Mouse (Mus musculus) stomach, embryonic 15.5 days (tissue): ENCODE measurements at regions not wholly inside any gene's neighbourhood (a gene's known extent, or its start where the extent isn't known, plus 50 kb on each side); places are given as distances from the start of the nearest gene placed in this dataset.

Experiments used
- ATAC-seq: fragments of 200-750 bp; cut with Nextera tagmentation; 2 replicates; pipeline ENCODE4 v1.8.0; 2017; ENCODE audit warnings: low read depth, moderate number of reproducible peaks, moderate TSS enrichment; ENCODE audit not compliant: insufficient read depth, low FRiP score
- H3K27ac ChIP-seq: fragments of 300-500 bp; sonication (generic); 2 replicates; pipeline ENCODE4 v1.5.1; 2015; ENCODE audit warnings: mild to moderate bottlenecking, inconsistent platforms
- H3K27me3 ChIP-seq: fragments of 300-500 bp; sonication (generic); replicated peaks from 2 replicates; pipeline ENCODE4 v1.6.1; 2015; ENCODE audit warnings: inconsistent platforms
- H3K36me3 ChIP-seq: fragments of 300-500 bp; sonication (generic); 2 replicates; pipeline ENCODE4 v1.6.1; 2015; ENCODE audit warnings: inconsistent platforms
- H3K4me1 ChIP-seq: fragments of 300-500 bp; sonication (generic); 2 replicates; pipeline ENCODE4 v1.6.1; 2015; ENCODE audit warnings: inconsistent platforms
- H3K4me2 ChIP-seq: fragments of 300-500 bp; sonication (generic); 2 replicates; pipeline ENCODE4 v1.6.1; 2015; ENCODE audit warnings: mild to moderate bottlenecking, inconsistent platforms
- H3K4me3 ChIP-seq: fragments of 300-500 bp; sonication (generic); replicated peaks from 2 replicates; pipeline ENCODE4 v1.5.1; 2015; ENCODE audit warnings: inconsistent platforms
- H3K9ac ChIP-seq: fragments of 300-500 bp; sonication (generic); 2 replicates; pipeline ENCODE4 v1.6.1; 2015; ENCODE audit warnings: inconsistent platforms
- H3K9me3 ChIP-seq: fragments of 300-500 bp; sonication (generic); 2 replicates; pipeline ENCODE4 v1.6.1; 2016; ENCODE audit warnings: inconsistent platforms
- WGBS: fragments of 180-500 bp; shearing (Covaris S2); methylation state at CpG from one replicate; pipeline ENCODE4 v1.1.7; 2015; 5-methylcytosine and 5-hydroxymethylcytosine counted together

DNA sequence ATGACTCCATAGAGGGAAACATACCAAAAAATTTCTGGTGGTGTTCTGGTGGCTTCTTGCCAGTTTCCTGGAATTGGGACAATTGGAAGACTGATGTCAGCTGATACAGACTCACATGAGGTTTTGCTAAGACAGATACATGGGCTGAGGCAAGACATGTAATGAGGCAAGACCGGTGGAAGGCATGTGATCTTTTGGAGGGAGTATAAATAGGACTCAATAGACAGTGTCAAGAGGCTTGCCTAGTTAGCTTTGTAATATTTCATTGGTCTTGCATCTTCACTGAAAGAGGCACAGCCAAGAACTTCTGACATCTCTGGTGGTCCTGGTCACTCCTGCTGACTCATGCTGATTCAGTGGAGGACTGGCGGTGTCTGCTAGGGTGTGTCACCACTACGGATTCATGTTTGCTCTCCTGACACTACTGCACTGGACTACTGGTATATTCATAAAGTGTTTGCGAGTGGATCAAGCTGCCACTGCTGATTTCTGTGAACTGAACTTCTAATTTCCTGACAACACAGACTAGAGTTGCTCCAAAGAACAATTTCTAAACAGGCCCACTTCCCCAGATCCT, 697.7 kb upstream of the 4930444P10Rik start:
- Histone ChIP-seq H3K9ac (no peak overlapping the region), H3K4me1 (no peaks in the 10 kb centered on the region), H3K9me3 (no peaks in the 10 kb centered on the region), H3K4me2 (no peak overlapping the region), H3K27ac (no peak overlapping the region), H3K36me3 (no peaks in the 10 kb centered on the region), H3K4me3 (no peak overlapping the region), H3K27me3 (no peaks in the 10 kb centered on the region)
- WGBS, result 83% methylated on average over 4 of the region's 4 CpGs
- no peak for ATAC-seq

DNA sequence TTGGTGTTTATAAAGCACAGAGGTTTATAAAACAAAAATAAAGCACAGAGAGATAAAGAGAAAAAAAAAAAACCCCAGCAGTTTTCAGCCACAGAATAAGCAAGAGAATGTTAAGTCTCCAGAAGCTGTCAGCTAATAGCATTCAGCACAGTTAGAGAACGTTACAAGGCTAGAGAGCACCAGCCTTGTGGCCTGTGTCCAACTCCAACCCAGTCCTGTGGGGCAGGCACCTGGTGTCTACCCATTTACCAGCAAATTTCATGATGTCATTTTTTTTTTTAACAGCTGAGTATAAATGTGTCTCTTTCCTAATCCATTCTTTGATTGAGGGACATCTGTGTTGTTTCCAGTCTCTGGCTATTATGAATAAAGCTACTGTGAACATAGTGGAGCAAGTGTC, 686.7 kb upstream of the 4930444P10Rik start:
- H3K27me3 ChIP-seq, result no peaks in the 10 kb centered on the region
- WGBS, result 43% methylated on average over 1 of the region's 1 CpGs
- no peak overlapping the region for H3K4me2 ChIP-seq
- no peak overlapping the region for H3K27ac ChIP-seq
- ATAC-seq, result no peak
- H3K9ac ChIP-seq, result no peak overlapping the region
- H3K9me3 ChIP-seq, result no peaks in the 10 kb centered on the region
- H3K4me3 ChIP-seq, result no peak overlapping the region
- no peaks in the 10 kb centered on the region for H3K36me3 ChIP-seq
- no peaks in the 10 kb centered on the region for H3K4me1 ChIP-seq

DNA sequence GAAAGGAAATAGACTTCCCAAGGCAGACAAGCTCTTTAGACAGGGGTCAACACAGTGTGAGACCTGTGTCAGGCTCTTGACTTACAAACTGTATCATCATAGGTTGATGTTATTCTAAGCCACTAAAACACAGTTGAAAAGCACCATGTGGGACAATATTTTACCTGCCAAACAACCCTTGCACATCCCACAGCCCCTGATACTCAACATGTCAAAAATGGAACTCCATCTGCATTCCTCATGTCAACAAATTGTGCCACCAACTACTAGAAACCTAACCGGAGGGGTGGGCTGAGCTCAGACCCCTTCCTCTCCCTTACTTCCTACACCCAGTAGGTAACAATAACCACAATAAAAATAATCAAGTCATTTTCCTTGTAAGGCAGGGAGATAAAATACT, 667.8 kb upstream of the 4930444P10Rik start:
- ATAC-seq, result no peak
- H3K9ac ChIP-seq, result 0 out of 2 replicates have a peak overlapping the region, but pooled peaks have one; percentile 2

More for the DNA sequence above, 667.8 kb upstream of the 4930444P10Rik start:
- H3K27me3 ChIP-seq, result no peaks in the 10 kb centered on the region
- H3K36me3 ChIP-seq, result no peaks in the 10 kb centered on the region
- no peaks in the 10 kb centered on the region for H3K9me3 ChIP-seq
- no peak overlapping the region for H3K4me3 ChIP-seq
- H3K4me2 ChIP-seq, result no peak overlapping the region
- WGBS, result 84% methylated on average over 1 of the region's 1 CpGs
- H3K27ac ChIP-seq, result no peak overlapping the region
- H3K4me1 ChIP-seq, result no peaks in the 10 kb centered on the region
